Mouse (Mus musculus): Measurements from ENCODE around the gene Psmc4.

Gene Psmc4

GRCm38 (mm10) chr7:28049476-28050409, at the start of gene Psmc4:
Gene Psmc4 (minus strand): TSS chr7:28050101.
- DNase-seq (ENCODE audit: inconsistent ontology term): peak; percentile 99

GRCm38 (mm10) chr7:28099101-28099500, 49.2 kb upstream of the Psmc4 start:
- no peak for DNase-seq (ENCODE audit: inconsistent ontology term)

DNA sequence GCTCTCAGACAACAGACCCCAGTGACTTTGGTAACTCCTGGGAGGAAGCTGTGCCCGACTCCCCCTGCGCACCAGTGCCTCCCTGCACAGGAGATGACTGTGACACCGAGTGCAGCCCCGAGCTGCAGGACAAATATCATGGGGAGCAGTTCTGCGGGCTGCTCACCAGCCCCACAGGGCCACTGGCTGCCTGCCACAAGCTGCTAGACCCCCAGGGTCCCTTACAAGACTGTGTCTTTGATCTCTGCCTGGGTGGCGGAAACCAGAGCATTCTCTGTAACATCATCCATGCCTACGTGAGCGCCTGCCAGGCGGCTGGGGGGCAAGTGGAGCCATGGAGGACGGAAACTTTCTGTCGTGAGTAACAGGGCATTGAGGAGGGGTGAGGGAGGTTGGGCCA, 43.6 kb upstream of the Psmc4 start:
- DNase-seq (ENCODE audit: inconsistent ontology term): no peak

DNA sequence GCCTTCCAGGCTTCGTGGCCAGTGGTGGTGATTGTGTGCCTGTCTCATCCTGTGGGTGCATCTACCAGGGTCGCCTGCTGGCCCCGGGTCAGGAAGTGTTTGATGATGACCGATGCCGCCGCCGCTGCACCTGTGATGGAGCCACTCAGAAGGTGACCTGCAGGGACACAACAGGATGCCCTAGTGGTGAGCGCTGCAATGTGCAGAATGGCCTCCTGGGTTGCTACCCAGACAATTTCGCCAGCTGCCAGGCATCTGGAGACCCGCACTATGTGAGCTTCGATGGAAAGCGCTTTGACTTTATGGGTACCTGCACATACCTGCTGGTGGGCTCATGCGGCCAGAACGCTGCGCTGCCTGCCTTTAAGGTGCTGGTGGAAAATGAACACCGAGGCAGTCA, 36.3 kb upstream of the Psmc4 start:
- no peak for DNase-seq (ENCODE audit: inconsistent ontology term)

GRCm38 (mm10) chr7:28084215-28084614, 34.3 kb upstream of the Psmc4 start:
- peak; percentile 67 for DNase-seq (ENCODE audit: inconsistent ontology term)

DNA sequence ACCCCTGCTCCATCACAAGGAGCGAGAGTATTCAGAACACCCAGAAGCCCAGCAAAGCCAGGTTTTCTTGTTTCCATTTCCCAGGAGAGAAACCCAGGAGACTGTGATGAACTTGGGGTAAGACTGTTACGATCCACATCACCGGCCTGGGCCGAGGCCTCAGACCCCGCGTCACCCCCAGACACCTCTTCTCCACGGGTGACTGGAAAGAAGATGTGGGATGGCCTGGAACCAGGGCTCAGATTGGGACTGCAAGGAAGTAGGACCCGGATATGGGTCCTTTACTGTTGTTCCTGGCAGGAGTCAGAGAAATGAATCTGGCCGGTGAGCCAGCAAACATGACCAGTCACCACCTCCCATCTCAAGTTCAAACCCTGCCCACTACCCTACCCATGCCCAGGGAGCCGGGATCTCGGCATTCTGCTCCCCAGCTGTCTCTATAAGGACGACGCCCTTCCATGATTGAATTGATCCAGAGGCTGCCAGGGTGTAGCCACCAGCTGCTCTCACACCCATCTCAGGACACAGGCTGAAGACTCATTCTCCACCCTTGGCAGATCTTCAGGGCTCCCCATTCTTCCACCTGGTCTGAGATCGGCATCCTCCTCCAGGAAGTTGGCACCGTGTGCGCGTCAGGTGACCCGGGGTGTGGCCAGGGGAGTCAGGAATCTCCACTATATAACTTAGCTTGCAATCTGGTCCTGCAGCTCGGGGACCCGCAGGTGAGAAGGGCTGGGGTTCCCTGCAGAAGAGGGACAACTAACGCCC, 20.8 kb upstream of the Psmc4 start, which contains the start of gene Fcgbp:
Gene Fcgbp, plus strand, starts transcription at position 706 of the 768 bp plus-strand sequence.
- no peak for DNase-seq (ENCODE audit: inconsistent ontology term)

DNA sequence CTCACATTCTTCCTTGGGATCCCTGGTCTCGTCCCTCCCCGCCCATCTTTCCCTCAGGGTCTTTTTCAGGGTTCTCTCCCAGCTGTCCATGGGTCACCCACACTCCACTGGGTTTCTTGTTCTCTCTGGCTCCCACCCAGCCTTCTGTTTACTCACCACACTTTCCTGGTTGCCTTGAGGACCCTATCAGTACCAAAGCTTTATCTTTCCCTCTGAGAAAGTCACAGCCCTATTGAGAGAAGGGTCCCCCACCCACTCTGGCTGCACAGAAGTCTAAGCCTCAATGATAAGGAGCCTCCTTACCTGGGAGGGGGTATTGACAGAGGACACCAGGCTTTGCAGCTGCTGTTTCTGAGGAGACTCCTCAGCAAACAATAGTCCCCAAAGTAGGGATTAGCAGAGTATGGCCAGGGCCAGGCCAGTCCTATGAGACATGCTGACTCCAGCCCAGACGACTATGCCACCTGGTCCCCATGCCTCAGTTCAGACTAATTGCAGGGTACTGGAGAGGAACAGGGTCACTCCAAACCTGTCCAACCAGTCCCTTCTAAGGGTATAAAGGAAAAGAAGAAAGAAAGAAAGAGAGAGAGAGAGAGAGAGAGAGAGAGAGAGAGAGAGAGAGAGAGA, 19.8 kb upstream of the Psmc4 start:
- DNase-seq (ENCODE audit: inconsistent ontology term): no peak

- no peak for DNase-seq (ENCODE audit: inconsistent ontology term)
Observed at GRCm38 (mm10) chr7:28068661-28069060, 18.8 kb upstream of the Psmc4 start.

DNA sequence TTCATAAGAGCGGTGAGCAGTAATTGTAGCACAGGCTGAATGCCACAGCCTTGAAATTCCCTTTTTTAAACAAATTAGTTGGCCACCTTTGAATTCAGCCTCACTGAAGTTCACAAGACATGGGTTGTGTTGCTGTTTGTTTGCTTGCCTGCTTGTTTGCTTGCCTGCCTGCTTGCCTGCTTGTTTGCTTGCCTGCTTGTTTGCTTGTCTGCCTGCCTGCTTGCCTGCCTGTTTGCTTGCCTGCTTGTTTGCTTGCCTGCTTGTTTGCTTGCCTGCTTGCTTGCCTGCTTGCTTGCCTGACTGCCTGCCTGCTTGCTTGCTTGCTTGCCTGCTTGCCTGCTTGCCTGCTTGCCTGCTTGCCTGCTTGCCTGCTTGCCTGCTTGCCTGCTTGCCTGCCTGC, 10.1 kb upstream of the Psmc4 start:
- no peak for DNase-seq (ENCODE audit: inconsistent ontology term)

DNA sequence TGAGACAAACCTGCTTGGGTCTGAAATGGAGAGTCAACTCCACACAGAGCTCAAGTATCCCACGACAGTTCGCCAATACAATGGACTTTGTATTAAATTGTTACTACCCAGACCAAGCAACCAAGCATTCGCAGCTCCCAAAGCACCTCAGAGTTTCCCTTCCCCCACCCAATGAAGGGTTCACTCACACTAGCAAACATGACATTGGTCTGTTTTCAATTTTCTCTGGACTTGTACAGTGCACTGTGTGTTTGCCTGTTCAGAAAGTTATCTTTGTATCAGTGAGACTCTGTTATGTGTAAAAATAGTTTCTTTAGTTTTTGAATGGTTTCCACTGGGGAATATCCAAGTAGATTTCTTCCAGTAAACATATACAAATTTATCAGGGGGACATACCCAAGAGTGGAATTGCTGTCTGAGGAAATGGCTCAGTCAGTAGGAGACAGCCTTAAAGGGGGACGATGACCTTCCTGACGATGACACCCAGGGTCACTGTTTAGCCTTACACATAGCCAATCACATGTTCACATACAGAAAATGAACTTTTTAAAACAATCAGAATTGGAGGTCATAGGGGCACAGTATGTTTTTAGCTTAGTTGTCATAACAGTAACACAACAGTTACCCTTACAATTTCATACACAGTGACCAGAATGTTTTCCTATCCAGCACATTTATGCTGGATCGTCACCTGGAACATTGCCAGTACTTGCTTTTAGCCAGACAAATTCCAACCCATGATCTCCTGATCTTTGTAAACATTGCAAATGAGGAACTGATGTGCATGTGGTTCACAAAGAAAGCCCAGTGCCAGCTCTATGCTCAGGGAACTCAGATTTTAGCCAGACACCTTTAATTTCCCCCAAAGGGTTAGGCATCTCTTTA, 3.4 kb upstream of the Psmc4 start:
- DNase-seq (ENCODE audit: inconsistent ontology term): no peak

- DNase-seq (ENCODE audit: inconsistent ontology term): no peak
Observed at GRCm38 (mm10) chr7:28050584-28050983, 683 bp upstream of the Psmc4 start.

DNA sequence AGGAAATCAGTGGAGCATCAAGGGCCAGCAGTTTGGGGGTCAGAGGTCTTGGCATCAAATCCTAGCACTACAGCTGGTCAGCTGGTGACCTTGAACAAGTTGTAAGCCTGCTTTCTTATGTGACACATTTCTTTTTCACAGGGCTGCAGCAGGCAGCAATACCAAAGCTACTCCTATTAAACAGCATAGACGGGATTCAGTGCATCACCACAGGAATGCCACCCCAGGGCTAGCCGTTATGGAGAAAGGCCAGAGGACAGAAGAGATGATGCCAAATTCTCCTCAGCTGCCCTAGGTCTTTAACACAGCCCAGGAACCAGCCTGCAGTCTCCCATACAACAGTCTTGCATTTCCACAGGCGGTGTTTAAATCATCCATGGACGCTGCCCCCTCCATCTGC, 5.4 kb downstream of the Psmc4 start:
- peak; percentile 61 for DNase-seq (ENCODE audit: inconsistent ontology term)

- DNase-seq (ENCODE audit: inconsistent ontology term): no peak
Observed at GRCm38 (mm10) chr7:28014445-28014810, 35.5 kb downstream of the Psmc4 start.

- DNase-seq (ENCODE audit: inconsistent ontology term): peak; percentile 86
Observed at GRCm38 (mm10) chr7:28013549-28014444, 36.1 kb downstream of the Psmc4 start, which contains the start of gene Zfp850. Gene Zfp850 (minus strand): TSS chr7:28014115.

GRCm38 (mm10) chr7:28010271-28010670, 39.6 kb downstream of the Psmc4 start:
- no peak for DNase-seq (ENCODE audit: inconsistent ontology term)
